Mouse (Mus musculus): ENCODE measurements around the gene Akirin2.
"Not testable (repeated sequence)": the region's sequence is repeated elsewhere in the genome, so short reads cannot be mapped to it uniquely, and the experiment has no call there.

The Akirin2 gene

GRCm38 (mm10) chr4:34550748-34551097, at the start of gene Akirin2:
Gene Akirin2 (plus strand): TSS chr4:34550937.
- DNase-seq (ENCODE audit: low spot score), result no peak

DNA sequence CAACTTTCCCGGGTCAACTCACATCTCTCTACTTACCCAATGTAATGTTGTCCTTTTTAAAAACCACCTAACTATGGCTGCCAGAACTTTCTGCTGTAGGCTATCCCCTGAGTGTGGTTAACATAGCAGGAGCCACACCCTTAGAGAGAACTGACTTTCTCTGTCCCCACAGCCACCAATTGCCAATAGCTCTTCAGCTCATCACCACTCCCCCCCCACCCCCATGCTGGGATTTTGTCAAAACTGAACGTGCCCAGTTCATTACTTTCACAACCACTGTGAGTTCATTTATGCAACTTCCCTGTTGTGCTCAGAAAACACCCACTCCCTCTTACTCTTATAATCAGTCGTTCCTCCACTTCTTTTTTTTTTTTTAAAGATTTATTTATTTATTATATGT, 40.4 kb upstream of the Akirin2 start:
- no peak for DNase-seq (ENCODE audit: low spot score)

DNA sequence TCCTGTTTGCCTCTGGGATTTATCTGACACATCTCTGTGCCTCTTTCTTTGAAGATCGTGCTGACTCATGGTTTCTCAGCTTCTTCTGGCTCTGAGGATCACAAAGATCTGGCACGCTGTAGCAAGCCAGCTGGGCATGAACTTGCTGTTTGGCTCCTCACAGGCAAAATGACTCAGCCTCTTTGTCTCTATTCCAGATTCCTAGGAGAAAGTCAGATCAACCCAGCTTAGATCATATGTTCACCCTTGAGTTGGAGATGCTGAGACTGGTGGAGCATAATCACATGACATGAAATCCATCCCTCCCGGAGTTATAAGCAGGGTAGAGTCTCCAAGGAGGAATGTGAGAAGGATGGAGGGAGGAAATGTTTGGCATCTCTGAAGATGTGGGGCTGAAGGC, 27.9 kb upstream of the Akirin2 start:
- DNase-seq (ENCODE audit: low spot score), result no peak

GRCm38 (mm10) chr4:34523586-34523985, 27.2 kb upstream of the Akirin2 start:
- no peak for DNase-seq (ENCODE audit: low spot score)

DNA sequence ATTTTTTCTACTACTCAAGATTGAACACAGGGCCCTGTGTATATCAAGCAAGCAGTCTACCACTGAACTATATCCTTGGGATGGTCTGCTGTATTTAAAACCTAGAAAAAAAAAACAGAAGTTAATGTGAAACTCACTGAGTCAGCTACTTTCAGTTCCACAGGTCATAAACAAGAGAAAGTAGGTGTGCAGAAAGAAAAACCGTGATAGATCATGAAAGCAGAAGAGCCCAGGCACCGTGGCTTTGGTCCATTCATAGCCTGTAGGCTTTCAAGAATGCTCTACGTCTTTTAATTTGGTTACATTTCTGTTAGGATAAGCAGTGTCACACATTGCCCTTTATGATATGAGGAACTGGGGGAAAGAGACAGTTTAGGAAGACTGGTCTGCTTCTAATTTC, 24.0 kb upstream of the Akirin2 start:
- DNase-seq (ENCODE audit: low spot score), result no peak

DNA sequence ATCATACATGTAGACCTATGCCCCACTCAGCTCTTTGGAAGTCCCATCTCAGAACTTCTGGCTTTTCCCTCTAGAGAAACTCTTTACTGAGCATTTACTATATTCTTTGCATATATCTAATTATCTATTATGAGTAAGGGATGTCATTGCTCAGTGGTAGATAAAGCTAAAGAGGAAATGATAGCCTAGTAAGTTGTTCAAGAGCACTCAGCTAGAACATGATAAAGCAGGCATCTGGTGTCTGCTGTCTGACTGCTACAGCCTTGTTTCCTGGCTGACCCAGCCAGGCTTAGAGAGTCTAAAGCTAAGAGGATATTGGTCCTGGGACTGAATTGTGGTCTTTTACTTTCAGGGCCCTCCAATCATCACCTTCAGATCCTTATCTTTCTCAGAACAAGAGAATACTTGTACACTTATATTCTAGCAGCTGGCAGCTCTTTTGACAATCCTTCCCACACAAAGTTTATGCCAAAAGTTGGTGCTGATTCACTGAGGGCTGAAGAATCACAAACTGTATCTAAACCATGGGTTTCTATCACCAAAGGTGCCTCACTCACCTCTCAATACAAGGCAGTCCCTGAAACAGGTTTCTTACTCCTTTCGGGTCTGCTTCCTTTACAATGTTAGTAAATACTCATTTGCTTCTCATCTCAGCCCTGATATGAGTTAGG, 22.2 kb upstream of the Akirin2 start:
- no peak for DNase-seq (ENCODE audit: low spot score)

- no peak for DNase-seq (ENCODE audit: low spot score)
Measured at GRCm38 (mm10) chr4:34529379-34529778, 21.4 kb upstream of the Akirin2 start.

DNA sequence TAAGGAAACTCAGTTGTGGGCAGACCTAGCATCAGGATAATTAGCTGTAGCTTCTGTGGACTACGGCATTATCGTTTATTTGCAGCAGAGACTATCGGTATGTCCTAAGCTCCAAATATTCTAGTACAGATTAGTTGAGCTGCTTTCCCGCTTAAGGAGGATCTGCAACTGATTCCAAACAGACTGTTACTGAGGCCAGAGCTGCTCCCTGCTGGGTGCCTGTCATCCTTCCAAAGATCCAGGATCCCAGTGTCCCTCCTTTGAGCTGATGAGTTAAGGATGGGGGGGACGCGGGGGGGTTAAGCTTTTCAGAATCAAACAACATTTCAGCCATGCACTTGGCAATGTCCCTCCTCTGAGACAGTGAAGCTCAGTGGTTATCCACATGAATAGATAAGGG, 20.8 kb upstream of the Akirin2 start:
- no peak for DNase-seq (ENCODE audit: low spot score)

DNA sequence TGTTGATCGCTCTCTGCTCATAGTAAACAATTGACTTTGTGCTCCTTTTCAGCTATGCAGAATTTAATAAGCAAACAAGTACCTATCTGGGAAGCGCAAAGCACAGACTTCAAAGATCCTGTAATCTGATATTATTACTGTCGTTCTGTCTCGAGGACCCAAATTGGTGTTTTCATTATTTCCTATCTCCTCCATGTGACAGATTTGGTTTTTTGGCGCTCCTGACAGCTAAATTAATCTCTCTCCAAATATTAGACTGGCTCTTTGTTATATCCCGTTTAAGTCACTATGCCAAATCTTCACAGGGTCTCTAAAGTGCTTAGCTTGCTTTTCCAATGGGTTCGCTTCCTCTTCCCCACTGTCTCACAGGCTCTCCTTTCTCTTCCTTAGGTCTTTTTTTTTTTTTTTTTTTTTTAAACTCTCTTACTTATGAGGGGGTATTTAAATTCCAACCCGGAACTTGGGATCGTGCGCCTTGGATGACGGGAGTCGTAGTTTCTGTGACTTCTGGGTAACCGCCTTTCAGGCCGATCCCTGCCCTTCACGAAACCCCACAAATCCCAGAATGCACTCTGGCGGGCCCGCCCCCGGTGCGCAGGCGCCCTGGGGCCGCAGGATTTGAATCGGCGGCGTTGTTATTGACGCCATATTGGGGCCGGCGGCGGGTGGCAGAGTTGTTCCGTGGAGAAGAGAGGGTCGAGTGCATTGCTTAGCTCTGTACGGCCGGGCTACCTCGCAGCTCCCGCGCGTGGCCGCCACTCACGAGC, 573 bp upstream of the Akirin2 start:
- peak; percentile 91 for DNase-seq (ENCODE audit: low spot score)

GRCm38 (mm10) chr4:34551098-34551809, 517 bp downstream of the Akirin2 start:
- peak; percentile 30 for DNase-seq (ENCODE audit: low spot score)

- no peak for DNase-seq (ENCODE audit: low spot score)
Measured at GRCm38 (mm10) chr4:34551966-34552365, 1.2 kb downstream of the Akirin2 start.

GRCm38 (mm10) chr4:34554596-34554995, 3.9 kb downstream of the Akirin2 start:
- DNase-seq (ENCODE audit: low spot score), result no peak

DNA sequence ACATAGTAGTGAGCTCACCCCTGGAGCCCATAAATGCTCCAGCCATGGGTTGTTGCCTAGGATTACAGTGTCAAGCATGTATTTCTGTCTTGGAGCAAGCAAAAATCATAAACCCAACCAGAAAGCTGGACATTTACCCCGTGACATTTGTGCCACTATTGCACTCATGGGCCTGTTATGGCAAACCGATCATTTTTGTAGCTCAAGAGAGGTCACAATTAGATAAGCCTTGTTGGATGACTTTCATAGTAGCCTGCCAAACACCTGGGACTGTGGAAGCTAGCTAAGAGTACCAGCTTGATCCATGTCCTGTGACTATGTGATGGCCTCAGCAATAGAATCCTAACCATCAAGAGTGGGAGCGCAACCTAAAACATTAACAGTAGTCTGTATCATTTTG, 4.9 kb downstream of the Akirin2 start:
- no peak for DNase-seq (ENCODE audit: low spot score)

DNA sequence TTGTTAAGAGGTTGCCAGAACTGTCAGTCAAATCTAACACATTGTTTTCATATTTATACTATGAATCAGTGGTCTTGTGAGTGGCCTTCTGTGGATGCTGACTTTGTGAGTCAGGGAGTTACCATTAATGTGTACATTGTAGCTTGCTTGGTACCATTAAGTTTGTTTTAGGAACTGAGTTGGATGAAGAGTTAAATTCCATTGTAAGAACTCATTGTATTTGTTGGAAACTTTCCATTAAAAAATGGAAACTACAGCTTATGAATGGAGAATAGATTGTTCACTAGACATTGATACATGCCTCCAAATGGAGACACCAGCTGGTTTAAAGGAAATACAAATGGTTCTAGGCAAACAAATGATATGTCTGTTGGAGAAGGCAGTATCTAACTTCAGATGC, 5.4 kb downstream of the Akirin2 start:
- no peak for DNase-seq (ENCODE audit: low spot score)

DNA sequence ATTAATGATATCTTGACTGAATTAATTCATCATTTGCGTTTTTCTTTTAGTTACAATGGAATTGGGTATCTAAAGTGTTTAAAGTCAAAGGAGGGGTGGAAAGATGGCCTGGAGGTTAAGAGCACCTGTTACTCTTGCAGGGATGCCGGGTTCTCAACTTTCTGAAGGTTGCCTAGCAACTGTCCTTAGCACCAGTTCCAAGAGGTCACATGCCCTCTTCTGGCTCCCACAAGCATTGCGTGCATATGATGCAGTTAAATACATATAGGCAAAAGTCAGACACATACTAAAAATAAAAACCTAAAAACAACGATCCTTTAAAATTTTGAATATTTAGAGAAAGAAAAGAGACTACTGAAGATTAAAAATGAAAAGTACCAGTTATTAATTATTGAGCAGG, 10.2 kb downstream of the Akirin2 start:
- DNase-seq (ENCODE audit: low spot score), result no peak

DNA sequence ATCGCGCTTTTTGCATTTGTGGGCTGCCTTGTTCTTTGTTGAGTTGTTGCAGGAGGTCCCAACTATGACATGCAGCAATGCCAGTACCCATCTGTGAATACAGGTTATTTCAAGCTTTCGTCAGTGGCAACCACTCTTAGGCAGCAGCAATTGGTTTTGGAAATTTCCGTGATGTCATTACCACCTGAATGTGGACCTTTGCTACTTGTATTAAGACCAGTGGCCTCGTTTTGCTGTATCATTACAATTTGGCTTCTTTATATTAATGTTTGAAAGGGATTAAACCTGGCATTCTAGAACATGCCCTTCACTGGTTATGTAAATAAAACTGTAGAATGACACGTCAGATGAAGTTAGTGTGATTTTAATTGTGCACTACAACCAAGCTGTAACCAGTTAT, 15.5 kb downstream of the Akirin2 start:
- DNase-seq (ENCODE audit: low spot score), result no peak

DNA sequence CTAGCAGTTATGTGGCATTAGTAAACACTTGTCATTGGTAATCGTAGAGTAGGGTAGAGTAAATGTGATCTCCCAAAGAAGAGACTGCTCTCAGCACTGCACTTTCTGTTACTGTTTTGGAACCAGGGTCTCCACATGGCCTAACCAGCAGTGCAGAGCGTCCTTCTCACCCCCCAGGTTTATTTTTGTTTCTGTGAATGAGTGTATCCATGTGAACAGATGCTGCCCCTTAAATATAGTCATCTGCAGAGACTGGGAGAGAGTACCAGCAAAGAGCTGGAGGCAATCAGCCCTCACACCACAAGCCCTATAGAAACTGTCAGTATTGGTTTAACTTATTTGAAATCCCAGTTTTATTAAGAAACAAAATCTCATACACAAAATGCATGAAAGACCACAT, 22.1 kb downstream of the Akirin2 start:
- no peak for DNase-seq (ENCODE audit: low spot score)

- DNase-seq (ENCODE audit: low spot score), result no peak
Measured at GRCm38 (mm10) chr4:34577028-34577427, 26.3 kb downstream of the Akirin2 start.

DNA sequence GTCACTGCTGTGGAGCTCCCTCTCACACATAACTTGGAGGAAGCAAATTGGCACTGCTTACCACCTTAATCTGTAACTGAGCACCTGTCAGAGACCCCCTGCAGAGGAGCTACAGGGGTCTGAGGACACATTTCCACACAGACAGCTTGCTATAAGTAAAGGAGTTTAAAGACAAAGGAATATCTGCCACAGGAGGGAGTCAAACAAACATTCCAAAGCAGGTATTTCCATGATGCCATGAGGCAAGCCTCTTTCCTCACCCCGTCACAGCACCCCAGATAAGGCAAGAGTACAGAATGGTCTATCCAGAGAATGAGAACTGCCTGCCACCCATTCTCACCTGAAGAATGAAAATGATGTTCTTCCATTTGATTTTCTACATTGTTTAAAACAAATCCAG, 28.5 kb downstream of the Akirin2 start:
- no peak for DNase-seq (ENCODE audit: low spot score)

DNA sequence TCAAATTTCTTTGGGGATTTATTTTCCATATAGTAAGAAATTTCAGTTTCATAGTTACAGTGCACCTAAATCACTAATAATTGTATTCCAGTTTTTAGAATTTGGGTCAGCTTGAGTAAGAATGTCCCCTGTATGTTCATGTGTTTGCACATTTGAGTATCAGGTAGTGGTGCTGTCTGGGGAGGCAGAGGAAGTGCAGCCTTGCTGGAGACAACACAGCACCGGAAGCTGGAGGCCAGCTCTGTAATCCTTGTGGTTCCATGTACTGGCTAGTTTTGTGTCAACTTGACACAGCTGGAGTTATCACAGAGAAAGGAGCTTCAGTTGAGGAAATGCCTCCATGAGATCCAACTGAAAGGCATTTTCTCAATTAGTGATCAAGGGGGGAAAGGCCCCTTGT, 30.8 kb downstream of the Akirin2 start:
- not testable (repeated sequence) for DNase-seq (ENCODE audit: low spot score)

DNA sequence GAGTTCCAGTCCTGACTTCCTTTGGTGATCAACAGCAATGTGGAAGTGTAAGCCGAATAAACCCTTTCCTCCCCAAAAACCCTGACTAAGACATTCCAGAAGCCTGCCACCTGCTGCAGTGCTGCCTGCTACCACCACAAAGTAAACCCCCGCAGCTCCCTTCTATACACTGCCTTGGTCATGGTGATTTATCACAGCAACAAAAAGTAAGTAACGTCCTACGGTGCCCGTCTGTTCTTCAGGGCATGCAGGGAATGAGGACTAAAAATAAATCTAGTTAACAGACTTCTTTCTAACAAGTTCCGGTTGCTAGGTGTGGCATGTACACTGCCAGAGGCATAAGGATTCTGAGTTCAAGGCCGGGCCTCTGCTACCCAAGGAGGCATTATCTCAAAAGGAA, 31.3 kb downstream of the Akirin2 start:
- no peak for DNase-seq (ENCODE audit: low spot score)

DNA sequence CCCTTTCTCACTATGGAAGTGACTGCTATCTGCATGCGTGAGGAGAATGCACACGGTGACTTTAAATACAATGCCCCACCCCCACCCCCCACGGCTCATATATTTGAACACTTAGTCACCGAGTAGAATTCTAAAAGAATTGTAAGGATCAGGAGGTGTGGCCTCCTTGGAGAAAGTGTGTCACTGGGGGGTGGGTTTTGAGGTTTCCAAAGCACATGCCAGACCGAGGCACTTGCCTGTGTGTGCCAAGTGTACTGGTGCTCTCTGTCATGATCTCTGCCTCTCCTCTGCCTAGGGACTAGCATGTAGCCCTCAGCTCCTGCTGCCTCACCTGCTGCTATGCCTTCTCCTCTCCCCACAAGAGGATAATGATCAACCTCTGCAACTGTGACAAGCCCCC, 31.7 kb downstream of the Akirin2 start:
- DNase-seq (ENCODE audit: low spot score), result no peak

GRCm38 (mm10) chr4:34583427-34583826, 32.7 kb downstream of the Akirin2 start:
- DNase-seq (ENCODE audit: low spot score), result no peak
